Mouse (Mus musculus) liver, postnatal 0 days (tissue): Measurements from ENCODE around the gene Zbtb4. TPM values are rescaled to one million over a fixed set of nuclear protein-coding genes. Genes with fewer than 3 reads are reported as not detected.

Source experiments
- ATAC-seq: fragments of 200-750 bp; cut with Nextera tagmentation; 2 replicates; pipeline ENCODE4 v1.8.0; 2017; ENCODE audit warnings: mild to moderate bottlenecking, moderate library complexity
- DNase-seq: peaks from one replicate; pipeline ENCODE4 v3.0.0-alpha.2; 2016
- H3K27ac ChIP-seq: fragments of 300-500 bp; sonication (generic); 2 replicates; pipeline ENCODE4 v1.5.1; 2014; ENCODE audit warnings: antibody characterized with exemption, moderate library complexity, mild to moderate bottlenecking, low read depth
- H3K27me3 ChIP-seq: fragments of 300-500 bp; sonication (generic); 2 replicates; pipeline ENCODE4 v1.6.1; 2014; ENCODE audit warnings: low read length, control low read depth, mixed read lengths; ENCODE audit not compliant: insufficient read depth
- H3K36me3 ChIP-seq: fragments of 300-500 bp; sonication (generic); replicated peaks from 2 replicates; pipeline ENCODE4 v1.6.1; 2014; ENCODE audit warnings: mild to moderate bottlenecking, control low read depth, low read length, moderate library complexity, mixed read lengths; ENCODE audit not compliant: insufficient read depth
- H3K4me1 ChIP-seq: fragments of 300-500 bp; sonication (generic); 2 replicates; pipeline ENCODE4 v1.6.1; 2014; ENCODE audit warnings: antibody characterized with exemption, mild to moderate bottlenecking, control low read depth; ENCODE audit not compliant: insufficient read depth
- H3K4me2 ChIP-seq: fragments of 300-500 bp; sonication (generic); 2 replicates; pipeline ENCODE4 v1.6.1; 2014; ENCODE audit warnings: low read depth, mild to moderate bottlenecking, low read length, moderate library complexity, mixed read lengths
- H3K4me3 ChIP-seq: fragments of 300-500 bp; sonication (generic); 2 replicates; pipeline ENCODE4 v1.5.1; 2014; ENCODE audit warnings: low read depth, low read length
- H3K9ac ChIP-seq: fragments of 300-500 bp; sonication (generic); replicated peaks from 2 replicates; pipeline ENCODE4 v1.6.1; 2014; ENCODE audit warnings: mild to moderate bottlenecking, moderate library complexity
- H3K9me3 ChIP-seq: fragments of 300-500 bp; sonication (generic); 2 replicates; pipeline ENCODE4 v1.6.1; 2016; ENCODE audit warnings: mild to moderate bottlenecking, control low read depth, low read length, mixed read lengths
- CTCF ChIP-seq: sonication (generic); IDR thresholded peaks from 2 replicates; pipeline ENCODE4 v1.5.1; 2016; ENCODE audit warnings: antibody characterized with exemption, low read depth
- EP300 ChIP-seq: IDR thresholded peaks from 2 replicates; pipeline ENCODE4 v1.6.1; 2016; ENCODE audit warnings: antibody characterized with exemption, low read depth, mild to moderate bottlenecking
- WGBS: fragments of 180-500 bp; shearing (Covaris S2); extraction: QIAGEN DNeasy Blood & Tissue Kit; methylation state at CpG from one replicate; pipeline ENCODE4 v1.1.7; 2014; ENCODE audit not compliant: insufficient replicate concordance; 5-methylcytosine and 5-hydroxymethylcytosine counted together
- polyA plus RNA-seq: library from polyadenylated mRNA; unstranded; fragments of >200 nt; fragmentation: Nextera tagmentation; extraction: Ambion mirVana; gene quantifications from 2 replicates; pipeline ENCODE4 v1.2.1, GENCODE M21; 2015

Gene Zbtb4
- polyA plus RNA-seq, 1 experiment from 2014 or later = 0.75 TPM

- Histone ChIP-seq H3K9ac (no peak overlapping the region), H3K27ac (0 out of 2 replicates have a peak overlapping the region, but pooled peaks have one; percentile 95), H3K4me3 (peak overlapping the region; percentile 71), H3K36me3 (no peaks in the 10 kb centered on the region), H3K4me1 (peaks cover 30% of the 10 kb centered on the region), H3K4me2 (peak overlapping the region; percentile 96), H3K27me3 (no peaks in the 10 kb centered on the region), H3K9me3 (no peaks in the 10 kb centered on the region)
- no peak for TF ChIP-seq CTCF
- WGBS = 79% methylated on average over 14 of the region's 14 CpGs
- ATAC-seq (no peak), DNase-seq (no peak)
Observed at GRCm38 (mm10) chr11:69760160-69760900, 5.4 kb upstream of the Zbtb4 start.

DNA sequence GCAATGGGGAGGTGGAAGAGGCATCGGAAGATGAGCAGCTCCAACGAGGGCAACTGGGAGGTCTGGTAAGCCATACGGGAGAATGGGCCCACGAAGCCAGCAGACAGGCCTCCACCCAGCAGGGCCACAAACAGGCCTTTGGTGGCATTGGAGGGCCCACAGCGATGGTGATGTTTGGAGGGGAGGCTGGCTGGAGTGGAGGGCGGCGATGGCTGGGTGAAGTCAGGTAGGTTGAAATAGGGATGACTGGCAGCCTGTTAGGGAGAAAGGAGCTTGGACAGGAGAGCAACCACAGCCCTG, 4.9 kb upstream of the Zbtb4 start:
- Histone ChIP-seq H3K27me3 (no peaks in the 10 kb centered on the region), H3K27ac (no peak overlapping the region), H3K4me3 (no peak overlapping the region), H3K4me2 (no peak overlapping the region), H3K36me3 (no peaks in the 10 kb centered on the region), H3K9ac (no peak overlapping the region), H3K9me3 (no peaks in the 10 kb centered on the region), H3K4me1 (peaks cover 28% of the 10 kb centered on the region)
- 93% methylated on average over 7 of the region's 7 CpGs for WGBS
- ATAC-seq (no peak), DNase-seq (no peak)
- TF ChIP-seq CTCF (no peak), EP300 (no peak)

GRCm38 (mm10) chr11:69761868-69762267, 3.8 kb upstream of the Zbtb4 start, which contains the start of gene Slc35g3:
Gene Slc35g3, minus strand, starts transcription at chr11:69761968.
- TF ChIP-seq EP300 (no peak), CTCF (no peak)
- Histone ChIP-seq H3K4me1 (peaks cover 23% of the 10 kb centered on the region), H3K36me3 (no peaks in the 10 kb centered on the region), H3K27me3 (no peaks in the 10 kb centered on the region), H3K4me3 (no peak within 1 kb of the TSS), H3K4me2 (no peak within 1 kb of the TSS), H3K9ac (no peak within 1 kb of the TSS), H3K9me3 (no peaks in the 10 kb centered on the region), H3K27ac (no peak within 1 kb of the TSS)
- WGBS = 62% methylated on average over 1 of the region's 1 CpGs
- DNase-seq = no peak
- no peak for ATAC-seq

GRCm38 (mm10) chr11:69763551-69763950, 2.2 kb upstream of the Zbtb4 start:
- no peak overlapping the region for H3K4me2 ChIP-seq
- ATAC-seq (no peak), DNase-seq (no peak)
- TF ChIP-seq EP300 (no peak), CTCF (peak; percentile 54)
- H3K27ac ChIP-seq = no peak overlapping the region
- no peaks in the 10 kb centered on the region for H3K36me3 ChIP-seq
- H3K27me3 ChIP-seq = no peaks in the 10 kb centered on the region
- peaks cover 22% of the 10 kb centered on the region for H3K4me1 ChIP-seq
- H3K4me3 ChIP-seq = no peak overlapping the region
- 77% methylated on average over 7 of the region's 7 CpGs for WGBS
- no peak overlapping the region for H3K9ac ChIP-seq
- no peaks in the 10 kb centered on the region for H3K9me3 ChIP-seq

DNA sequence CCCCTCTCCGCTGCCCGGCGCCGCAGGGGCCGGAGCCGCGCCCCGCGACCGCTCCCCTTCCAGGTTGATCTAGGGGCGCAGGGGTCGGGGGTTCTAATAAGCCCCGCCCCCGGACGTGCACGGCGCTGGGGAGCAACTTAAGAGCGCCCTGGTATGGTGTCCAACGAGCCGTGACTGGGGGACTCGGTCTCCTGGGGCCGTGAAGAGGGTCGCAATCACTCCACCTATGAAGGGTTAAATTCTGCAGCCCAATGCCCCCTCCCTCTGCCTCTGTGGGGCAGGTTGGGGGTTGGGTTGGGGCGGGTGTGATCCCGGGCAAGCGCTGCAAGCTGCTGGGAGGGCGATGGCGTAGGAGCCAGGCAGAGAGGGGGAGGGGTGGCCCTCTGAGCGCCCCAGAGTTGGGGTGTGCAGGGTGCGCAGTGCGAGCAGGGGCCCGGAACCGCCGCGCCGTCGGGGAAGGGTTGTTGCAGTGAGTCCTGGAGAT, 456 bp downstream of the Zbtb4 start:
- no peaks in the 10 kb centered on the region for H3K27me3 ChIP-seq
- H3K9ac ChIP-seq = peak overlapping the region; percentile 89
- ATAC-seq (peak; percentile 81), DNase-seq (peak; percentile 77)
- TF ChIP-seq CTCF (no peak), EP300 (no peak)
- no peaks in the 10 kb centered on the region for H3K9me3 ChIP-seq
- 0 out of 2 replicates have a peak, but pooled peaks cover 2% of the 10 kb centered on the region for H3K36me3 ChIP-seq
- H3K4me2 ChIP-seq = peak overlapping the region; percentile 88
- 1% methylated on average over 35 of the region's 37 CpGs for WGBS
- H3K4me1 ChIP-seq = peaks cover 11% of the 10 kb centered on the region
- peak overlapping the region; percentile 85 for H3K4me3 ChIP-seq
- H3K27ac ChIP-seq = peak overlapping the region; percentile 91

DNA sequence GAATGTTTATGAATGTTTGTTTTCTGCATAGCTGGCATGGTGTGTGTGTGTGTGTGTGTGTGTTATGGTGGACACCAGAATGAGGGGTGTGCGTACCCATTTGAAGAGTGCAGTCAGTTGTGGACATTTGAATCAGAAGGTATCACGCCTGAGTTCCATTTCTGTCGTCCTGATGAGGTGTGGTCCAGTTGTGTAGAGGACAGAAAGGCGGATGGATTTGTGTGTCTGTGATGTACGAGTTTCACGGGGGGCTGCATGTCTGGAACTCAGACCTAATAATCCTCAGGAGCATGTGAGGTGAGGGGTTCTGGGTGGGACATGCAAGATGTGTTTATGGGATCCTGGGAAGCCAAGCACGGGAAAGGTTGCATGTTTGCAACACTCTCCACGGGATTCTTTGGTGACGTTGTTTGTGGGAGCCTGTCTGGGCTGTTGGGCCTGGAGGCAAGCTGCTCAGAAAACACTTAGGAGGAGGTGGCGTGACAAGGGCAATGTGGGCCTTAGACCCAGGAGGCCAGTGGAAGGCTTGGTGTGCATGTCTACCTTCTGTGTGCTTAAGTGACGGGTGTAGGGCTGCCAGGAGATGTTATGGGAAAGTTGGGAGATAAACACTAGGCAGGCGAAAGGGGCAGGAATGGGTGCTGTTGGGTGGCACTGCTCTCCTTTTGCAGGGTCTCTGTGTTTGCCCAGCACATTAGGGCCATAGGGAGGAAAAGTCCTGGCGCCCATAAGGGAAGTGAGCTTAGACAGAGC, 1.3 kb downstream of the Zbtb4 start:
- peaks cover 11% of the 10 kb centered on the region for H3K4me1 ChIP-seq
- peak overlapping the region; percentile 85 for H3K4me3 ChIP-seq
- WGBS = 63% methylated on average over 13 of the region's 13 CpGs
- H3K27me3 ChIP-seq = no peaks in the 10 kb centered on the region
- TF ChIP-seq CTCF = no peak
- no peak for TF ChIP-seq EP300
- ATAC-seq (no peak), DNase-seq (no peak)
- 0 out of 2 replicates have a peak, but pooled peaks cover 2% of the 10 kb centered on the region for H3K36me3 ChIP-seq
- peak overlapping the region; percentile 88 for H3K4me2 ChIP-seq
- H3K9me3 ChIP-seq = no peaks in the 10 kb centered on the region
- peak overlapping the region; percentile 91 for H3K27ac ChIP-seq
- no peak overlapping the region for H3K9ac ChIP-seq
